Mouse (Mus musculus): Measurements from ENCODE around the gene Thsd4.

The Thsd4 gene

DNA sequence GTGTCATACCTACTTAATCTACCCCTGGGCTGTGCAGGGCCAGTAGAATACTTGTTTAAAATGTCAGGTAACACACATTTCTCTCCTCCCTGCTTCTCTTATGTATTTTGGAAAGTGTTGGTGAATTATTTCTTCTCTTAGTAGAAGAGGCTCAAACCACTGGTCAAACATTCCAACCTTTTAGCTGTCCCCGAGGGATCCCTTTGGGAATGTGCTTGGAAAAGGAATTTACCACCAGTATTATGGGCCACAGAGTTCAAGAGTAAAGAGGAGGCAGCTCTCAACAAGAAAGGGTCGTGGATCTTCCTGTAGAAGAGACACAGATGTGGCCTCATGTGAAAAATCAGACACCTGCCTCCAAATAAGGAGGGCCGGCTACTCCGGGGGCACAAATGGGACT is 292.4 kb downstream of the Thsd4 start:
- in situ Hi-C loops (cut with MboI; ENCODE audit: unreplicated experiment in 2 of 2), result loop anchor here in 1 of 2 experiments (25.0 kb wide), 1 partner anchor 633 kb away; no protein-coding TSS in a partner anchor

DNA sequence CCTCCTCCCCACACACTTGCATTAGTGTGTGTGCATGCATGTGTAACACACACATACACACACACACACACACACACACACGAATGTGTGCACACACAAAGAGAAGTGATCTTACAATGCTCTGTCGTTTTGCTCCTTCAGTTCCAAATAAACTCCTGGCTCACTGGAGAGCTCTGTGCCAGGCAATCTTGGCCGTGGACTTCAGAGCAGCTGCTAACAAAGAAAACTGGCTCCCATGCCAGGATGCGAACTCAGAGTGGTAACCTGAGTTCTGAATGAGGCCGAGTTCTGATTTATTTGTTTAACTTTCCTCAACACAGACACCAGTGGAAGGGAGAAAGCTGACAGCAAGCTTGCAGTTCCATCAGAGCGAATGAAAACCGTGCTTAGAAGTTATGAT is 294.1 kb downstream of the Thsd4 start:
- in situ Hi-C loops (cut with MboI; ENCODE audit: unreplicated experiment in 2 of 2), result loop anchor here in 1 of 2 experiments (25.0 kb wide), 1 partner anchor 635 kb away; no protein-coding TSS in a partner anchor

DNA sequence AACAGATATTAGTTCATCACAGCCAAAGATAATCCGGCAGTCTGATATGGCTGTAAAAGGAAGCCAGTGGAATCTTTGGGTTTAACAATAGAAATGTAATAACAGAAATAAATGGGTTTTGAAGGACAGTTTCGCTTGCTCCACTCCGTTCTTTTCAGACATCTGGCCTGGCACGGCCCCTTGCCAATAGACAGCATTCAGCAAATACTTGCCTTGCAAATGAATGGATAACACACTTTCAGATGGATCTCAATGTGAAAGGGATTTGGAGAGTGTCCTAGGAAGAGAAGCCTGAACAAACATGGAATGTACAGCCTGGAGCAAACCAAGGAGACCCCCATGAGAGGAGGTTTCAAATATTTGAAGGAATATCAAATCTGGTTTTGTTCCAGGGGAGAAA is 295.2 kb downstream of the Thsd4 start:
- in situ Hi-C loops (cut with MboI; ENCODE audit: unreplicated experiment in 2 of 2), result loop anchor here in 1 of 2 experiments (25.0 kb wide), 1 partner anchor 636 kb away; no protein-coding TSS in a partner anchor

GRCm38 (mm10) chr9:60226155-60226554 is 295.7 kb downstream of the Thsd4 start:
- in situ Hi-C loops (cut with MboI; ENCODE audit: unreplicated experiment in 2 of 2), result loop anchor here in 1 of 2 experiments (25.0 kb wide), 1 partner anchor 636 kb away; no protein-coding TSS in a partner anchor

DNA sequence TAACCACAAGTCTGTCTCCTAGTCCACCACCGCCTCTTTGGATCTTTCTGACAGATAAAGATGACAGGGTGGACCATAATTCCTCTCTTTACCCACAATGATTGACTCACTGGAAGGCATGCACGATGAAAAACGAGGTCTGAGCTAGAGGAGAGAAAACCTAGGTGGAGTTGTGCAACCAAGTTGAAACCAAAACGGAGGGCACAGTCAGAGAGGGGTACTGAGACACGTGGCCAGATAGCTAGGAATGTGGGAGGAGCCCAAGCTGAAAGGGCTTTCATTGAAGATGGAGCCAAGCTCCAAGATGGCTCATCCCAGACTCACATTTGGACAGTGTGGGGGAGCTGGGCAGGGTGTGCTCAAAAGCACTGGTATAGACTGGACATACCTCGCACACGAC is 296.4 kb downstream of the Thsd4 start:
- in situ Hi-C loops (cut with MboI; ENCODE audit: unreplicated experiment in 2 of 2), result loop anchor here in 1 of 2 experiments (25.0 kb wide), 1 partner anchor 637 kb away; no protein-coding TSS in a partner anchor

DNA sequence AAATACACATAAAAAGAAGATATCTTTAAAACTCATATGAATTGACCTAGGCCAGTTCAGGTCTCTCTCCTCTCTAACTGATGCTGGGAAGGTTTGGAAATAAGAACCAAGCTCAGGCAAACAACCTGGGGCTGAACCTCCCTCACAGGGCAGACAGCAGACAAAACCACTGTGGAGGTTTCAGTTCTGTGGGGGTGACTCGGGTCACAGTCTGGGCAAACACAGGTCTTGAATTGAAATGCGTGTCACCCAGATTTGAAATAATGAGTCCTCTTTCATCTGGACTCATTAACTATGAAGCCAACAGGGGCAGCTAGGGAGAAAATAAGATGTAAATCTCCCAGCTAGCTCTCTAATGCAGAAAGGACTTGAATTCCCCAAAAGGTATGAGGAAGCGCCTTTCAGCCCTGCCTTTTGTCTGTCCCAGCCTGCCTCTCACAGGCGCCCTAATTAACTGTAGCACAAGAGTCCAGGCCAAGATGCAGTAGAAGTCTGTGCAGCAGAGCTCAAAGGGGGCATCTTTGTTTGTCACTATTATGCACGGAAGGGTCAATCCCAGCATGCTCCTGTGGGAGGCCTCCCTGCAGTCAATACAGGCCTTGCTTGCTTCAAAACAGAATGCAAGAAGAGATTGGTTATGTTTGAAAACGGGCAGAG is 297.7 kb downstream of the Thsd4 start:
- in situ Hi-C loops (cut with MboI; ENCODE audit: unreplicated experiment in 2 of 2), result no loop called here

DNA sequence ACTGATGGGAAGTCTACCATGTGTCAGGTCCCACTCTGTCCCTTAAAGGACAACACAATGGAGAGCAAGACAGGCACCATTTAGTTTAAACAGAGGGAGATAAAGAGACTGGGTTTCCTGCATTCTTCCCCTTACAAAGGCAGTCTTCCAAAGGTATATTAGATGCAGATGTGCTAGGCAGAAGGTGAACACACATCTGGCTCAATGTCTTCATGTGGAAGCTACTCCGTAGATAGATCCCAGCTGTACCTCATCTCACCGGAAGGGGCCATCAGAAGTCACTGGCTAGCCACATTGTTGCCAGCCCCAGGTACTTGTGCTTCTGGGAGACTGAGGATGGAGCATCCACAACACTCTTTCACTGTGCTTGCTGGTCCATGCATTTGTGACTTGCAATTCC is 301.4 kb downstream of the Thsd4 start:
- in situ Hi-C loops (cut with MboI; ENCODE audit: unreplicated experiment in 2 of 2), result no loop called here

- in situ Hi-C loops (cut with MboI; ENCODE audit: unreplicated experiment in 2 of 2), result no loop called here
These were observed 303.4 kb downstream of the Thsd4 start for GRCm38 (mm10) chr9:60218396-60218795.

DNA sequence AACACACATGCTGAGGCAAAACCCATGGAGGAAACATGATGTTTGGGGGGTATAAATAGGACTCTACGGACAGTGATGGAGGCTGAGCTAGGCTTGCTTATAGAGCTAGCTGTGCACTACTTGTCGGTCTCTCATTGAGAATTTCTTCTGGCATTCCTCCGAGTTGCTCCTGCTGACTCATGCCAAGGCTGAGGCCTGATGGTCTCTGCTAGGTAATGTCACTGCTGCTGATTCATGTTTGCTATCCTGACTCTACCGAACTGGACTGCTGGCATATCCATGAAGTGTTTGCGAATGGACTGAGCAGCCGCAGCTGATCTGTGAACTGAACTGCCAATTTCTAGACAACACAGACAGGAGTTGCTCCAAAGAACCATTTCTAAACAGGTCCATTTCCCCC is 305.8 kb downstream of the Thsd4 start:
- in situ Hi-C loops (cut with MboI; ENCODE audit: unreplicated experiment in 2 of 2), result no loop called here

- in situ Hi-C loops (cut with MboI; ENCODE audit: unreplicated experiment in 2 of 2), result no loop called here
These were observed 308.7 kb downstream of the Thsd4 start for GRCm38 (mm10) chr9:60213111-60213510.

DNA sequence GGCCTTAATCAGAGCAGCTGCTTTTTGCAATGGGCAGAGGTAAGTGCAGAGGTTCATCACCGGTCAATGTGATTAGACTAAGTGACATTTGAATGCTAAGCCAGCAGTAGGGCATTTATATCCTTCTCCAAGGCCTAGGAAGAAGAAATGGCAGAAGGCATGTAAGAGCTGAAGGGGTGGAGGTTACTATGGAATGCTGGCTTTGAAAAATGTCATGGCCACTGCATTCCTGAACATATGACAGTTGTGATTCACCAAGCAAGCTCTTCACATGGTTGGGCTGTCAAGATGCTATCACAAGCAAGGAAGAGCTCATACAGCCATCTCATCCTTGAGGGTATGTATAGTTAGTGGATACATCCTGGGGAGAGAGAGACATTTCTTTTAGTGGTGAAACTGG is 313.0 kb downstream of the Thsd4 start:
- in situ Hi-C loops (cut with MboI; ENCODE audit: unreplicated experiment in 2 of 2), result no loop called here

GRCm38 (mm10) chr9:60203141-60203540 is 318.7 kb downstream of the Thsd4 start:
- in situ Hi-C loops (cut with MboI; ENCODE audit: unreplicated experiment in 2 of 2), result no loop called here

DNA sequence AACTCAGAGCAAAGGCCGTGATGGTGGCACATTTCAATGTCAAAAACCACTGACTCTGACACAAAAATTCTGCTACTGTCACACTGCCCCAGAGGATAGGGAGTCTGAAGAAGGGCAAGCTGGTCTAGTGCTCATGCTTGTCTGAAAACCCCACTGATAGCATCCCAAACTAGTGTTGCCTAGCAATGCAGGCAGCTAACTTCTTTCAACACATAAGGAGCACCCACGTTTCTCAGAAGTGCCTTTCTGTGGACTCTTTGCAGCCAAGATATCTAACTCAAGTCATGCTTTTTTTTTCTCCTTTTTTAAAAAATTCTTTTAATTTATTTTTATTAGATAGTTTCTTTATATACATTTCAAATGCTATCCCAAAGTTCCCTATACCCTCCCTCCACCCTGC is 321.4 kb downstream of the Thsd4 start:
- in situ Hi-C loops (cut with MboI; ENCODE audit: unreplicated experiment in 2 of 2), result no loop called here

GRCm38 (mm10) chr9:60198530-60199200 is 323.2 kb downstream of the Thsd4 start:
- in situ Hi-C loops (cut with MboI; ENCODE audit: unreplicated experiment in 2 of 2), result no loop called here

DNA sequence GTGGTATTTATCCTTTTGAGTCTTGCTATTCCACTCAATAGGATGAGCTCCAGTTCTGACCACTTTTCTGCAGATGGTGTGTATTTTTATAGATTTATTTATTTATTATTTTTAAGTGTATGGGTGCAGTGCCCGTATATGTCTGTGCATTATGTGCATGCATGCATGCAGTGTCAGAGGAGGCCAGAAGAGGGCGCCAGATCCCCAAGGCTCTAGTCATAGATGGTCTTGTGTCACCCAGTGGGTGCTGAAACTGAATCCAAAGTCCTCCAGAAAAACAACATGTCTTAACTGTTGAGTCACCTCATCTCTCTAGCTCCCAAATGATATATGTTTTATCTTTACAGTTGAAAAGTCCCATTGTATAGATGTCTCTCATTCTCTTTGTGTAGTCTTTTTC is 326.3 kb downstream of the Thsd4 start:
- in situ Hi-C loops (cut with MboI; ENCODE audit: unreplicated experiment in 2 of 2), result no loop called here

DNA sequence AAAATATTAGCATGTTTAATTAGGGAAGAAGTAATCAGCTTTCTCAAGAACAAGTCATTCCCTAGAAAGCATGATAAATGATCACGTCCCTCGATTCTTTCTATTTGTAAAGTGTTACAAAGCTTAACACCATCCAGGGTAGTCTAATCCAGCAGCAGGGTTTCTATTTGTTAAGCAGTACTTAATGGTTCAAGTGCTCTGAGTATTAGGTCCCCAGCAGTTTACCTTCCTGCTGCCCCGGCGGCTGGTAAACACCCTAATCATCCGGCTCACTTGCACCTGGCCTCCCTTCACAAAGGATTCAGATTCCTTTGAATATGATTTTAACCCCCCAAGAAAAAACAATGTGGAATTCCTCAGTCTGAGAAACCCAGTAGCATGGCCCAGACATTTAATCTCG is 326.9 kb downstream of the Thsd4 start:
- in situ Hi-C loops (cut with MboI; ENCODE audit: unreplicated experiment in 2 of 2), result no loop called here

GRCm38 (mm10) chr9:60192321-60192720 is 329.5 kb downstream of the Thsd4 start:
- in situ Hi-C loops (cut with MboI; ENCODE audit: unreplicated experiment in 2 of 2), result no loop called here

GRCm38 (mm10) chr9:60187437-60187836 is 334.4 kb downstream of the Thsd4 start:
- in situ Hi-C loops (cut with MboI; ENCODE audit: unreplicated experiment in 2 of 2), result no loop called here

DNA sequence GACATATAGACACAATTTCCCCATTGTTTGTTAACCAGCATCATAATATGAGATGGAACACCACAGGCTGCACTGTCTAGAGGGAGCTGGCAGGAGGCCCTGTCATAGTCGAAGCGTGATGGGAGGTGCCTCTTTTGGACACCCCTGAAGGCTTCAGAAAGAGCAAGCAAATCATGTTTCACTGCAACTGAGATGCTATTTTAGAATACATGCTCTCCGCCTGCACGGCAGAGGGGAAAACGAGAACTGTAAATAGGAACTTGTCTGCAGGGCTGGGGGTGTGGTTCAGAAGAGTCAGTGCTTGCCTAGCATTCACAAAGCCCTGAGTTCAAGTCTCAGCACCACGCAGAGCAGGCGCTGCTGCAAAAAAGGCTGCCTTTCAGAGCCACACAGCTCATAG is 334.9 kb downstream of the Thsd4 start:
- in situ Hi-C loops (cut with MboI; ENCODE audit: unreplicated experiment in 2 of 2), result no loop called here

DNA sequence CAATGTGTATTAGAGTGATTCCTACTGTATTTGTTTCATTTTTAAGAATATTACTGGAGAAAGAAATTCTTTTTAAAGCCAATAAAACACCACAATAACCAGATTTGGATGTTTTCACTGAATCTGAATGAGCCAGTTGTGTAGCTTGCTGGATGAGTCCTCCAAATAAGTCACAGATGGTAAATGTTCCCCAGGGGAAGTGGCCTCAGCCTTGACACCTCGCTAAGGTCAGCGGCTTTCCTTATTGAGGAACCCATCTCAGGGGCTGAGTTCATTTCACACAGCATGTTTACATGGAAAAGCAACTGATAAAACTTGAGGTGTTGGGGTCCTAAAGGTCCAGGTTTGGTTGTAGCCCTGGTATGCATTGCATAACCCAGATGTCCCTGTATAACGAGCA is 337.8 kb downstream of the Thsd4 start:
- in situ Hi-C loops (cut with MboI; ENCODE audit: unreplicated experiment in 2 of 2), result no loop called here

DNA sequence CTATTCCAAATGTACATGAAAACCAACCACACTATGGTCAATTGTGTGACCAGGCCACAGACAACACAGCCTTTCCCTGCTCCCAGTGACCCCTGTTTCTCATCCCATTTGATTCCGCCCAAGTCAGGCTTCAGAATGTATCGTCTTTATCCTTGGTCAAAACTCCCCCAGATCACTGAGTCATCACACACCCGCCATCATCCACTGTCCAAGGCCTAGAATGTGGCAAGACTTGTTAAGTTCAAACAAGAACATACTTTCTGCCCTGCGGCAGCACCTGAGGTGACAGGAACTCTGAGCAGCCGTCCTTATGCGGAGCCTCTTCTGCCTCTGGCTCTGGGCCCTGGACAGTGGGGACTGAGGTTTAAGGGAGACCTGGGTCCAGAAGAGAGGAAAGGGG is 339.5 kb downstream of the Thsd4 start:
- in situ Hi-C loops (cut with MboI; ENCODE audit: unreplicated experiment in 2 of 2), result no loop called here

- in situ Hi-C loops (cut with MboI; ENCODE audit: unreplicated experiment in 2 of 2), result no loop called here
These were observed 340.9 kb downstream of the Thsd4 start for GRCm38 (mm10) chr9:60180936-60181335.
